Mouse (Mus musculus): ENCODE results near the gene Olig1. TPM values are rescaled to one million over a fixed set of nuclear protein-coding genes. Genes with fewer than 3 reads are reported as not detected.

The Olig1 gene
- polyA plus RNA-seq, 1 experiment from 2014 or later, result 5.1 TPM

- no peak overlapping the region for H3K4me3 ChIP-seq
- no peak overlapping the region for H3K4me2 ChIP-seq (replicated peaks)
- no peaks in the 10 kb centered on the region for H3K4me1 ChIP-seq
- H3K27me3 ChIP-seq (replicated peaks), result peaks cover 84% of the 10 kb centered on the region
- H3K36me3 ChIP-seq, result no peaks in the 10 kb centered on the region
- no peaks in the 10 kb centered on the region for H3K9me3 ChIP-seq
- no peak overlapping the region for H3K27ac ChIP-seq
- 35% methylated on average over 12 of the region's 12 CpGs for WGBS
- no peak for ATAC-seq (ENCODE audit: low FRiP score, low read depth)
- no peak overlapping the region for H3K9ac ChIP-seq
Observed at GRCm38 (mm10) chr16:91262467-91263220, 6.9 kb upstream of the Olig1 start.

GRCm38 (mm10) chr16:91265972-91266371, 3.6 kb upstream of the Olig1 start:
- no peak overlapping the region for H3K27ac ChIP-seq
- no peaks in the 10 kb centered on the region for H3K36me3 ChIP-seq
- no peak for ATAC-seq (ENCODE audit: low FRiP score, low read depth)
- no peak overlapping the region for H3K9ac ChIP-seq
- no peaks in the 10 kb centered on the region for H3K9me3 ChIP-seq
- 80% methylated on average over 6 of the region's 6 CpGs for WGBS
- H3K4me1 ChIP-seq, result peaks cover 14% of the 10 kb centered on the region
- H3K4me3 ChIP-seq, result no peak overlapping the region
- peaks cover 90% of the 10 kb centered on the region for H3K27me3 ChIP-seq (replicated peaks)
- no peak overlapping the region for H3K4me2 ChIP-seq (replicated peaks)

DNA sequence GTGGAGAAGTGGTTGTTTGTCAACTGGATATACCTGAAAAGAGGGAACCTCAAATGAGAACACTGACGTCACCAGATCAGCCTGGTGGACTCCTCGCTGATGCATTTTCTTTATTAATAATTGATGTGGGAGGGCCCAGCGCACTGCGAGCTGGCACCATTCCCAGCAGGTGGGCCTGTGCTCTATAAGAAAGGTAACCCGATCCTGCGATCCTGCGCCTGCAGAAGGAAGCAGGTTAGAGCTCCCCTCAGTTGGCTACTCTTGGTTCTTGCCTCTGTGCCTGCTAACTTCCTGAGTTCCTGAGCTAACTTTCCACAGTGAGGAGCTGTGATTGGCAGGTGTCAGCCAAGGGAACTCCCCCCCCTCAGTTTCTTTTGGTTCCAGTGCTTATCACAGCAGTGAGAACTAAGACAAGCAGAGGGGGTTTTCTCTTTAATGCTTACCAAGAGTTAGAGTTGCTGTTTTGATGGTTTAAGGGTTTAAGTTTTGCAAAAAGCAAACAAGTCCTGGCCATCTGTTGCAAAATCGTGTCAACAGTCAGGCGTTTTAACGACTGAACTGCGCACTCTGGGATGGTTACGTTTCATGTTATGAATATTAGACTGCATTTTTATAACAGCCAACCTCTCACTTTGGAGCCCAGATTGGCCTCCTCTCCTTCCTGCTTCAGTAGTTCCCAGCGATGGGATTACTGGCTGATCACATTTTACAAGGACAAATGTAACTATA, 684 bp upstream of the Olig1 start:
- no peak for ATAC-seq (ENCODE audit: low FRiP score, low read depth)
- Histone ChIP-seq H3K36me3 (no peaks in the 10 kb centered on the region), H3K9me3 (no peaks in the 10 kb centered on the region), H3K4me2 (replicated peaks) (peak overlapping the region; percentile 75), H3K9ac (no peak overlapping the region), H3K27me3 (replicated peaks) (peaks cover 96% of the 10 kb centered on the region), H3K4me3 (0 out of 2 replicates have a peak overlapping the region, but pooled peaks have one; percentile 37), H3K4me1 (peaks cover 14% of the 10 kb centered on the region), H3K27ac (no peak overlapping the region)
- WGBS, result 6% methylated on average over 13 of the region's 13 CpGs

GRCm38 (mm10) chr16:91270212-91270971, 820 bp downstream of the Olig1 start:
- Histone ChIP-seq H3K27me3 (replicated peaks) (peaks cover 100% of the 10 kb centered on the region), H3K27ac (no peak overlapping the region), H3K4me2 (replicated peaks) (peak overlapping the region; percentile 75), H3K4me3 (peak overlapping the region; percentile 37), H3K9me3 (no peaks in the 10 kb centered on the region), H3K4me1 (peaks cover 14% of the 10 kb centered on the region), H3K36me3 (no peaks in the 10 kb centered on the region), H3K9ac (no peak overlapping the region)
- WGBS, result under 1% methylated on average over 63 of the region's 63 CpGs
- peak; percentile 13; the same call in 1 of the 2 replicates for ATAC-seq (ENCODE audit: low FRiP score, low read depth)

DNA sequence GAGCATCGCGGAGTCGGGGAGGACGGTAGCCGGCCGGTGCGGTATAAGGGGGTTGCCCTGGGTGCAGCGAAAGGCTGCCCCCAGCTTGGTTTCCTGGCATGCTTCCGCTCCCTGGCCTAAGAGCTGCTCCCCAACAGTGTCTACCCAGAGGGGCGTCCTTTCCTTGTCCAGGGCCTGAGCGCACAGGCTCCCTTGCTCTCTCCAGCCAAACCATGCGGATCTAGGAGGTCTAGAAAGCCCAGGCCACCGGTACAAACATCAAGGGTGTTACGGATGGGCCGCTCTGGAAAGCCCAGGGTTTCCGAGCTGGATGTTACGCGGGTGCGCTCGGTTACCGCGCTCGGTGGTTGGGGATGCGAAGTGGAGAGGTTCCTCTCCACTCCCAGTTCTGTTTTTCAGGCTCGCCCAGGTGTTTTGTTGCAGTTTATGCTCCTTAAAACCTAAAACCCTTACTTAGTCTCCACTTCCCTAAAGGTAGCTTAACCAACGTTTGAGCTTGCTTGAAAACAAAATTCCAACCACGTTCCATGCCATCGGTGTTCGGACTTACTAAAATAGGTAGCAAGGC, 1.5 kb downstream of the Olig1 start:
- under 1% methylated on average over 29 of the region's 29 CpGs for WGBS
- Histone ChIP-seq H3K4me3 (no peak overlapping the region), H3K9ac (no peak overlapping the region), H3K27ac (no peak overlapping the region), H3K4me1 (peaks cover 14% of the 10 kb centered on the region), H3K4me2 (replicated peaks) (no peak overlapping the region), H3K9me3 (no peaks in the 10 kb centered on the region), H3K36me3 (no peaks in the 10 kb centered on the region), H3K27me3 (replicated peaks) (peaks cover 100% of the 10 kb centered on the region)
- ATAC-seq (ENCODE audit: low FRiP score, low read depth), result no peak

- peaks cover 99% of the 10 kb centered on the region for H3K27me3 ChIP-seq (replicated peaks)
- 2% methylated on average over 20 of the region's 20 CpGs for WGBS
- H3K36me3 ChIP-seq, result no peaks in the 10 kb centered on the region
- no peak overlapping the region for H3K4me3 ChIP-seq
- no peak overlapping the region for H3K4me2 ChIP-seq (replicated peaks)
- H3K4me1 ChIP-seq, result peaks cover 14% of the 10 kb centered on the region
- H3K9me3 ChIP-seq, result no peaks in the 10 kb centered on the region
- no peak overlapping the region for H3K27ac ChIP-seq
- ATAC-seq (ENCODE audit: low FRiP score, low read depth), result no peak
- H3K9ac ChIP-seq, result no peak overlapping the region
Observed at GRCm38 (mm10) chr16:91271634-91272033, 2.1 kb downstream of the Olig1 start.

GRCm38 (mm10) chr16:91280516-91280915, 10.9 kb downstream of the Olig1 start:
- no peaks in the 10 kb centered on the region for H3K36me3 ChIP-seq
- peaks cover 60% of the 10 kb centered on the region for H3K27me3 ChIP-seq (replicated peaks)
- no peak overlapping the region for H3K4me2 ChIP-seq (replicated peaks)
- 65% methylated on average over 4 of the region's 4 CpGs for WGBS
- no peak overlapping the region for H3K4me3 ChIP-seq
- H3K4me1 ChIP-seq, result no peaks in the 10 kb centered on the region
- no peak for ATAC-seq (ENCODE audit: low FRiP score, low read depth)
- H3K27ac ChIP-seq, result no peak overlapping the region
- no peak overlapping the region for H3K9ac ChIP-seq
- H3K9me3 ChIP-seq, result no peaks in the 10 kb centered on the region

DNA sequence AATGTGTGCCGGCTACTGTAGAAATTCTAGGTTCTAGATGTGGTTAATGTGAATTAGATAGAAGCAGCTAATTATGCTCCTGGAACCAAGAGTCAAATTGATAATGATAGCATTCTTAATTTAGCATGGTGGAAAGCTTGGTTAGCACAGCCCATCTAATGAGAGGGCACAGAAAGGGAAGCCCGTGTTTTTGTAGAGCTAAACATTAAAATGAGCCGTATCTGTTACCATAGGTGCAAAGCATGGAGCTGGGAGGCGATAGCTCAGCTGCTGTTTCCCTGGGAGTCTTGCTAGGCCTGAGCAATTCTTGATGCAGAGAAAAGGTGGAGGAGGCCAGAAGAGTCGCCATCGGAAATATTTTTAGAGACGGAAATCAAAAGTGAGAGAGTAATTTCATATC, 22.5 kb downstream of the Olig1 start:
- WGBS, result 71% methylated on average over 7 of the region's 7 CpGs
- Histone ChIP-seq H3K9ac (no peak overlapping the region), H3K4me3 (no peak overlapping the region), H3K27me3 (replicated peaks) (peaks cover 68% of the 10 kb centered on the region), H3K36me3 (no peaks in the 10 kb centered on the region), H3K9me3 (no peaks in the 10 kb centered on the region), H3K27ac (no peak overlapping the region), H3K4me1 (no peaks in the 10 kb centered on the region), H3K4me2 (replicated peaks) (no peak overlapping the region)
- no peak for ATAC-seq (ENCODE audit: low FRiP score, low read depth)

GRCm38 (mm10) chr16:91292719-91293333, 23.3 kb downstream of the Olig1 start:
- Histone ChIP-seq H3K4me3 (no peak overlapping the region), H3K4me2 (replicated peaks) (no peak overlapping the region), H3K27me3 (replicated peaks) (peaks cover 75% of the 10 kb centered on the region), H3K9ac (no peak overlapping the region), H3K36me3 (no peaks in the 10 kb centered on the region), H3K4me1 (peaks cover 5% of the 10 kb centered on the region; the same call in 1 of the 2 replicates), H3K27ac (no peak overlapping the region), H3K9me3 (no peaks in the 10 kb centered on the region)
- 79% methylated on average over 11 of the region's 11 CpGs for WGBS
- ATAC-seq (ENCODE audit: low FRiP score, low read depth), result no peak

- Histone ChIP-seq H3K4me2 (replicated peaks) (no peak overlapping the region), H3K27me3 (replicated peaks) (peaks cover 85% of the 10 kb centered on the region), H3K27ac (no peak overlapping the region), H3K9ac (no peak overlapping the region), H3K4me3 (no peak overlapping the region), H3K4me1 (peaks cover 13% of the 10 kb centered on the region; the same call in 1 of the 2 replicates), H3K9me3 (no peaks in the 10 kb centered on the region), H3K36me3 (no peaks in the 10 kb centered on the region)
- no peak for ATAC-seq (ENCODE audit: low FRiP score, low read depth)
- WGBS, result 4% methylated on average over 4 of the region's 4 CpGs
Observed at GRCm38 (mm10) chr16:91297726-91298125, 28.2 kb downstream of the Olig1 start.

- WGBS, result 88% methylated on average over 7 of the region's 7 CpGs
- Histone ChIP-seq H3K27me3 (replicated peaks) (peaks cover 91% of the 10 kb centered on the region), H3K4me1 (peaks cover 14% of the 10 kb centered on the region; the same call in 1 of the 2 replicates), H3K9me3 (no peaks in the 10 kb centered on the region), H3K9ac (no peak overlapping the region), H3K4me3 (no peak overlapping the region), H3K27ac (no peak overlapping the region), H3K4me2 (replicated peaks) (no peak overlapping the region), H3K36me3 (no peaks in the 10 kb centered on the region)
- no peak for ATAC-seq (ENCODE audit: low FRiP score, low read depth)
Observed at GRCm38 (mm10) chr16:91299412-91299811, 29.8 kb downstream of the Olig1 start.
